Mouse (Mus musculus): ENCODE results near the gene Top2a. TPM values are rescaled to one million over a fixed set of nuclear protein-coding genes. Genes with fewer than 3 reads are reported as not detected.

Gene Top2a
- 100 to 1,000 TPM; 235 to 255 TPM for total RNA-seq (2023)

GRCm38 (mm10) chr11:99023500-99024467 lies at the start of gene Top2a:
Top2a (minus strand) TSS chr11:99024189.

GRCm38 (mm10) chr11:99041051-99041729 lies 17.2 kb upstream of the Top2a start, which contains the start of gene Igfbp4:
Igfbp4 (plus strand) TSS chr11:99041244.

GRCm38 (mm10) chr11:98982773-98983133 lies 41.2 kb downstream of the Top2a start, which contains the start of gene Gjd3:
Gjd3 (minus strand) TSS chr11:98983016.

Other genes starting within 250 kb of the Top2a start
- gene Nr1d1, start 248.9 kb downstream of the Top2a start, total RNA-seq (2023) = 1 to 10 TPM; 2.1 to 4.7 TPM
- 100 to 1,000 TPM; 201 to 215 TPM for gene Msl1, start 228.7 kb downstream of the Top2a start, total RNA-seq (2023)
- 10 to 100 TPM; 57.8 to 63.3 TPM for gene Casc3, start 219.3 kb downstream of the Top2a start, total RNA-seq (2023)
- under 1 TPM; 0.31 to 0.73 TPM for gene Rapgefl1, start 187.4 kb downstream of the Top2a start, total RNA-seq (2023)
- gene Wipf2, start 160.6 kb downstream of the Top2a start, total RNA-seq (2023) = 10 to 100 TPM; 31.3 to 34.5 TPM
- 10 to 100 TPM; 20.3 to 28.8 TPM for gene Cdc6, start 116.4 kb downstream of the Top2a start, total RNA-seq (2023)
- 100 to 1,000 TPM; 110 to 130 TPM for gene Rara, start 96.4 kb downstream of the Top2a start, total RNA-seq (2023)
- gene Gjd3, start 41.2 kb downstream of the Top2a start, total RNA-seq (2023) = not detected
- 10 to 100 TPM; 45.3 to 52.7 TPM for gene Igfbp4, start 17.1 kb upstream of the Top2a start, total RNA-seq (2023)
- gene Tns4, start 65.1 kb upstream of the Top2a start, total RNA-seq (2023) = 1 to 10 TPM; 3.4 to 5.7 TPM
- 1 to 10 TPM in 1 of 2 experiments, under 1 TPM in 1; 0.87 to 2.5 TPM for gene Ccr7, start 130.9 kb upstream of the Top2a start, total RNA-seq (2023)
- 10 to 100 TPM; 51.9 to 62.5 TPM for gene Smarce1, start 206.8 kb upstream of the Top2a start, total RNA-seq (2023)
- gene Krt222, start 219.9 kb upstream of the Top2a start, total RNA-seq (2023) = not detected

Data from neutrophil, adult 59 days (primary cell).